Mouse (Mus musculus): ENCODE measurements around the gene Psmb8.
A peak's percentile ranks its signal among the peaks of the same experiment; 100 is the strongest.

Gene Psmb8

DNA sequence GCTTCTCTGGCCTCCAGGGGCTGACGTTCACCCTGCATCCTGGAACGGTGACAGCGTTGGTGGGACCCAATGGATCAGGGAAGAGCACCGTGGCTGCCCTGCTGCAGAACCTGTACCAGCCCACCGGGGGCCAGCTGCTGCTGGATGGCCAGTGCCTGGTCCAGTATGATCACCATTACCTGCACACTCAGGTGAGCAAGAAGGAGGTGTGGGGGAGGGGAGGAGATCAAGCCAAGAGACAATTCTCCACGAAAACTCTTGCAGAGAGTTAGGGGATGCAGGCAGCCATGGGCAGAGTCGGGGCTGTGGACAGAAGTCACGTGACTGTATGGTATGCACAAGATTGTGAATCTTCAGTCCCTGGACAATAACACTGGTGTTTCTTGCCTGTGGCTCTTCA, 4.1 kb upstream of the Psmb8 start:
- no peak for DNase-seq (ENCODE audit: low spot score)

GRCm38 (mm10) chr17:34194723-34195122, 2.8 kb upstream of the Psmb8 start:
- no peak for DNase-seq (ENCODE audit: low spot score)

DNA sequence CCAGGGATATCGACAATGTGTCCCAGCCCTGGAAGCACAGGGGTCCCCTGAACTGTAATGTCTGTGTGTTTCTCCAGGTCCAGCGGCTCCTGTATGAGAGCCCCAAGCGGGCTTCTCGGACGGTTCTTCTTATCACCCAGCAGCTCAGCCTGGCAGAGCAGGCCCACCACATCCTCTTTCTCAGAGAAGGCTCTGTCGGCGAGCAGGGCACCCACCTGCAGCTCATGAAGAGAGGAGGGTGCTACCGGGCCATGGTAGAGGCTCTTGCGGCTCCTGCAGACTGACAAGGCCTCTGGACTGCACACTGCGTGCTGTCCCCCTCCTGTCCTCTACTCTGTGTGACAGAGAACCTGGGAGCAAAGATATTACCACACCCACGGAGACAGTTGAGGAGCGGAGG, 1.0 kb upstream of the Psmb8 start:
- DNase-seq (ENCODE audit: low spot score), result no peak

DNA sequence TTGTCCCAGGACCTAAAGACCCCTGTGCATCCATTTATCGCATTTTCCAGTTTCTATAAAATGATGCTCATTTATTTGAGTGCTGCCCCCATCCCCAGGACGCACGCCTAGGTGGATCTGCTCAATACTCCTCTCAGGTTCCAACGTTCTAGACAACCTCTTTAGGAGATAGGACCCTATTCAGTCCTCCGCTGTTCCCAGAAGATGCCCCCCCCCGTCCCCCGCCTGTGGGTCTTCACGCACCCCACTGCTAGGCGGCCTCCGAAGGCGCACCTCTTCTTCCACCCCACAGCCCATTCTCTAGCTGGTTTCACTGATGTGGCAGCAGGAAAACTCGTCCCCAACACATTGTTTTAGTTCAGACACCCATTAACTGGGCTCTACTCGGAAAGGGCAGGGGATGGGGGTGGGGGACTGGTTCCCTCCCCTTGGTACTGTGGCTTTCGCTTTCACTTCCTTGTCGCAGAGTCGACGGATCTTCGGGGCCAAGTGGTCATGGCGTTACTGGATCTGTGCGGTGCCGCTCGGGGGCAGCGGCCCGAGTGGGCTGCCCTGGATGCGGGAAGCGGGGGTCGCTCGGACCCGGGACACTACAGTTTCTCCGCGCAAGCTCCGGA, 491 bp downstream of the Psmb8 start:
- no peak for DNase-seq (ENCODE audit: low spot score)

DNA sequence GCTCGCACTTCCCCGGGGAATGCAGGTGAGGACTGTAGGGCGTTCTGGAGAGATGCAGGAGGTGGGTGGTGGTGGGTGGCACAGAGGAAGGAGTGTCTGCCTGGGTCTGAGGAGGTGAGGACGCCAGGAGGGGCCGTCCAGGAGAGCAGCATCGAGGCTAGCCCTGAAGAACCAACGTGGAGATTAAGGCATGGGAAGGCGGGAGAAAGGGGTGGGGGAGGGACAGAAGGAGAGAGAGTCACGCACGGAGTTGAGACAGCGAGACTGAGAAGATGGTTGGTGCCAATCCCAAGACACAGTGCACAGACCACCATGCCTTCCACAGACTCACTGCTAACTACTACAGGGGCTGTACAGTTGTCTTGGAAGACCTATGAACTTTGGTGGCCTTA, 996 bp downstream of the Psmb8 start:
- DNase-seq (ENCODE audit: low spot score), result no peak

GRCm38 (mm10) chr17:34199050-34199619, 1.6 kb downstream of the Psmb8 start:
- no peak for DNase-seq (ENCODE audit: low spot score)

DNA sequence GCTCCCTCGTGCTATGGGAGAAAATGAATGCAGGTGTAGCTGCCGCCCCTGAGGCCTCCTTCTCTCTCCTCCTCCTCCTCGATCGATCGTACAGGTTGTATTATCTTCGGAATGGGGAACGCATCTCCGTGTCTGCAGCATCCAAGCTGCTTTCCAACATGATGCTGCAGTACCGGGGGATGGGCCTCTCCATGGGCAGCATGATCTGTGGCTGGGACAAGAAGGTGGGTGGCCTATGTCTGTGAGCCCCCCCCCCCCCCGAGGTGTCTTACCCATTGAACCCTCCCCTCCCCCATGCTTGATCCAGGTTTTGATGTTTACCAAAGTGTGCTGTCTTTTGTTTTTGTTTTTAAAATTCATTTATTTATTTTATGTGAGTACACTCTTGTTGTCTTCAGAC, 2.5 kb downstream of the Psmb8 start:
- DNase-seq (ENCODE audit: low spot score), result no peak

DNA sequence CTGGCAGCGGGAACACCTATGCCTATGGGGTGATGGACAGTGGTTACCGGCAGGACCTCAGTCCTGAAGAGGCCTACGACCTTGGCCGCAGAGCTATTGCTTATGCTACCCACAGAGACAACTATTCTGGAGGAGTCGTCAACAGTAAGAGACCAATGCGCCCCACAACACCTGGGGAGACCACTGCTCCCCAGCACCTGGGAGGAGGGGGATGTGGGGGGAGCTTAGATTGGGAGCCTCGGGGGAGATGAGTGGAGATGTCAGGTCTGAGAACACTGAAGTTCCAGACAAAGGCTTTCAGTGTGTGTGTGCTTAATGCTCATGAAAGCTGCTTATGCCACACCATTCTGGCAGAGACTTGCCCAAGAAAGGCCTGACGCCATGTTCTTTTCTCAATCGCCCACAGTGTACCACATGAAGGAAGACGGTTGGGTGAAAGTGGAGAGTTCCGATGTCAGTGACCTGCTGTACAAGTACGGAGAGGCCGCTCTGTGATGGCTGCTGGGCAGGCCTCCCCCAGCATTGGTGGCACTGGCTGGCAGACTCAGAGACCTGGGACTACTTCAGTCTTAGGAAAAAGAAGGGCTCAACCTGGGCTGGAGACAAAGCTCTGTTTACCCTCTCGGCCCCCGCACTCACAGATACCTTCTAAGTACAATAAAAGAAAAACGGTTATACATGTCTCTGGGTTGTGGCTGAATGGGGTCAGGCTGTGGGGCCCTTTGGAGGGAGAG, 3.4 kb downstream of the Psmb8 start:
- no peak for DNase-seq (ENCODE audit: low spot score)

GRCm38 (mm10) chr17:34201506-34202055, 4.1 kb downstream of the Psmb8 start:
- DNase-seq (ENCODE audit: low spot score), result no peak

GRCm38 (mm10) chr17:34202760-34203442, 5.4 kb downstream of the Psmb8 start:
- no peak for DNase-seq (ENCODE audit: low spot score)

DNA sequence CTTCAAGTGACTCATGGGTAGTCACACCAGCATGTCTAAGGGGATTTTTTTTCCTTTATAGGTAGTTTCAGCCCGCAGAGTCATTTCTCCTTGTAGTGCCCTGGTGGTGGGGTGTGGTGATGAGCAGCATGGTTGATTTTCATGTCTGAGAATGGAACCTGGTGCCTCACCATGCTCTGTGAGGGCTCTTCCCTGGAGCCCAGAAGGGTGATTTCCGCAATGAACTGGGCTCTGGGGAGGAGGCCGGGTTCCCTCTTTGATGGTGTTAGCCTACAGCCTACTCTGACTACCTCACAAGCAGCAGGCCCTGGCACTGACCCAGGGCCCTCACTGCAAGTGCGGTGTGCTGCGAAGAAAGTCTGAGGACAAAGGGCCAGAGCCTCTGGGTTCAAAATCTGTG, 5.9 kb downstream of the Psmb8 start, which contains the start of gene Tap2:
Gene Tap2, plus strand, starts transcription at position 84 of the 400 bp plus-strand sequence.
- no peak for DNase-seq (ENCODE audit: low spot score)

- DNase-seq (ENCODE audit: low spot score), result peak; percentile 71
Measured at GRCm38 (mm10) chr17:34204303-34205010, 6.9 kb downstream of the Psmb8 start.

DNA sequence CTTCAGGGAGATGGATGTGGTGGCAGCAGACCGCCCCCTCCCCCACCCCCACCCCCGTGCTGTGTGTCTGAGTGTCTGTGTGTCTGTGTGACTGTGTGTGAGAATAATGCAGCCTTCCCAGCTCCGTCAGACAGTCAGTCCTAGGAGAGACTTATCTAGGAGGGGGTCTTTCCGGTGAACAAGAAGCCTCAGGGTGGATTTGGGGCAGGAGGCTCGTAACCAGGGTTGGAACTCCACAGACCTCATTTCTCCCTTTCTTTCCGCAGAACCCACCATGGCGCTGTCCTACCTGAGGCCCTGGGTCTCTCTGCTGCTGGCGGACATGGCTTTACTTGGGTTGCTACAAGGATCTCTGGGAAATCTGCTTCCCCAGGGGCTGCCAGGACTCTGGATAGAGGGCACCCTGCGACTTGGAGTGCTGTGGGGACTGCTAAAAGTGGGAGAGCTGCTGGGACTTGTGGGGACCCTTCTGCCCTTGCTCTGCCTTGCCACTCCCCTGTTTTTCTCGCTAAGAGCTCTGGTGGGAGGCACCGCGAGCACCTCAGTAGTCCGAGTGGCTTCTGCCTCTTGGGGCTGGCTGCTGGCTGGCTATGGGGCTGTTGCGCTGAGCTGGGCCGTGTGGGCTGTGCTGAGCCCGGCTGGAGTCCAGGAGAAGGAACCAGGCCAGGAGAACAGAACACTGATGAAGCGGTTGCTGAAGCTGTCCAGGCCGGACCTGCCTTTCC, 7.7 kb downstream of the Psmb8 start:
- no peak for DNase-seq (ENCODE audit: low spot score)

GRCm38 (mm10) chr17:34205746-34206176, 8.2 kb downstream of the Psmb8 start:
- no peak for DNase-seq (ENCODE audit: low spot score)

- no peak for DNase-seq (ENCODE audit: low spot score)
Measured at GRCm38 (mm10) chr17:34206731-34207130, 9.2 kb downstream of the Psmb8 start.

- no peak for DNase-seq (ENCODE audit: low spot score)
Measured at GRCm38 (mm10) chr17:34207456-34207855, 9.9 kb downstream of the Psmb8 start.

- DNase-seq (ENCODE audit: low spot score), result no peak
Measured at GRCm38 (mm10) chr17:34207866-34208265, 10.3 kb downstream of the Psmb8 start.

GRCm38 (mm10) chr17:34208421-34208820, 10.9 kb downstream of the Psmb8 start:
- DNase-seq (ENCODE audit: low spot score), result no peak

- no peak for DNase-seq (ENCODE audit: low spot score)
Measured at GRCm38 (mm10) chr17:34209680-34210079, 12.2 kb downstream of the Psmb8 start.

DNA sequence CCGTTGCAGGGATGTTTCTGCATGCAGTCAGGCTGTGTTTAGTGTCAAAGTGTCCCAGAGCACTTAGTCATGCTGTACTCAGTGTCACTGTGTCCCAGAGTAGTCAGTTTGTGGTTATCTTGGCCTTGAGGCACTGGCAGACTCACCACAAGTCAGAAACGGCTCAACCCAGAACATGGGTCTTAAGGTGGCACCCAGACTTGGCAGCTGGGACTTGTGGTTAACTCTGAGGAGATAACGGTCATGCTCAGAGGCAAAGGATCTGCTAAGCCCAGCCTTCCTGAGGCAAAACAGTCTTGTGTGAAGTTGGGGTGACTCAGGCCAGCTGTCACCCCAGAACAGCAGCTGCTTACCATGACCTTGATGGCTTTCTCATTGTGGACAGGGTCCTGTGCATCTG, 13.1 kb downstream of the Psmb8 start:
- no peak for DNase-seq (ENCODE audit: low spot score)

DNA sequence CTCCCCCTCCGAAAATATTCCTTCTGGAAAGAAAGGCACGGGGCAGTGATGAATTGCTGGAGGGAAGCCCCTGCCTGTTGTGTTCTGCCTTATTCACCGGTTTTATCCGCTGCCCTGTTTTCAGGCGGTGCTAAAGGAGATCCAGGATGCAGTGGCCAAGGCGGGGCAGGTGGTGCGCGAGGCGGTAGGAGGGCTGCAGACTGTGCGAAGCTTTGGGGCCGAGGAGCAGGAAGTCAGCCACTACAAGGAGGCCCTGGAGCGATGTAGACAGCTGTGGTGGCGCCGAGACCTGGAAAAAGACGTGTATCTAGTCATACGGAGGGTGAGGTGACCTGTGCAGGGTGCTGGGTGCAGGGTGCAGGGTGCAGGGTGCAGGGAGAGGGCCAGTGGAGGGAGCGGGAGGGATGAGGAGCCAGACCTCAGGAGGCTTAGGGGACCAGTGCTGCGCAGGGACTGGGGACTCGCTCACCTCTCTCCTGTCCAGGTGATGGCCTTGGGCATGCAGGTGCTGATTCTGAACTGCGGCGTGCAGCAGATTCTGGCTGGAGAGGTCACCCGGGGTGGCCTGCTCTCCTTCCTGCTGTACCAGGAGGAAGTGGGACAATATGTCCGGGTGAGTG, 14.3 kb downstream of the Psmb8 start:
- no peak for DNase-seq (ENCODE audit: low spot score)
